Mouse (Mus musculus) heart, adult 18-20 months (tissue): ENCODE results near the gene Senp6. TPM values are rescaled to one million over a fixed set of nuclear protein-coding genes. Genes with fewer than 3 reads are reported as not detected.
A peak's percentile ranks its signal among the peaks of the same experiment; 100 is the strongest.
"Not testable (repeated sequence)": the region's sequence is repeated elsewhere in the genome, so short reads cannot be mapped to it uniquely, and the experiment has no call there.

Experiments
- DNase-seq, 2 experiments: peaks; one replicate each; pipeline ENCODE4 v3.0.0; 2021 to 2022; ENCODE audit warnings: mixed read lengths in 1 of 2
- long read RNA-seq, 2 experiments: library from polyadenylated mRNA; stranded (forward); transcript quantifications; one replicate each; pipeline ENCODE4 v2.0.0; 2021
- total RNA-seq, 2 experiments: library from RNA; stranded (reverse); gene quantifications; 2 replicates each; pipeline ENCODE4 v1.2.3; 2021

Gene Senp6
- 10 to 100 TPM; 64.3 to 65.1 TPM for total RNA-seq
- long read RNA-seq, experiment 1, full-length matches to known transcripts: 16 of 60 reads
- long read RNA-seq, experiment 1, partial matches to known transcripts: 4 of 60 reads
- long read RNA-seq, experiment 1, other reads (novel, unspliced or antisense): 40 of 60 reads
- long read RNA-seq, experiment 2, full-length matches to known transcripts: 4 of 37 reads
- long read RNA-seq, experiment 2, partial matches to known transcripts: 2 of 37 reads
- long read RNA-seq, experiment 2, other reads (novel, unspliced or antisense): 31 of 37 reads

GRCm38 (mm10) chr9:80066367-80067220 is at the start of gene Senp6:
TSS of gene Senp6 (plus strand) at chr9:80066903.
- peak; percentile 81 to 83 for DNase-seq

- no peak for DNase-seq
These were observed 46.3 kb upstream of the Senp6 start for GRCm38 (mm10) chr9:80020429-80020828.

DNA sequence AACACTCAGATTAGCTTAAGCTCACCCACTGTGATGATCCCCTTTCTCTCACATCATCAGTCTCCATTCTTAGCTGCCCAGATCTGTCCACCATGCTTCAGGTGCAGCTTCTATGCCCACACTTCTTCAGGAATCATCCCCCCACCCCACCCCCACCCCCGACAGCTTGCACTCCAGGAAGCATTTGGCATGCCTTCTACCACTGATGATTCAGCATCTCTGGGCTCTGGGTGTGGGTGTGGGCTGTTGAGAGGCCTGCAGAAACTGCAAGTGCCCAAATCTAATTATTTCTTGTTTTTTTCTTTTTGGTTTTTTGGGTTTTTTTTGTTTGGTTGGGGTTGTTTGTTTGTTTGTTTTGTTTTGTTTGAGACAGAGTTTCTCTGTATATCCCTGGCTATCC is 45.1 kb upstream of the Senp6 start:
- DNase-seq: no peak

DNA sequence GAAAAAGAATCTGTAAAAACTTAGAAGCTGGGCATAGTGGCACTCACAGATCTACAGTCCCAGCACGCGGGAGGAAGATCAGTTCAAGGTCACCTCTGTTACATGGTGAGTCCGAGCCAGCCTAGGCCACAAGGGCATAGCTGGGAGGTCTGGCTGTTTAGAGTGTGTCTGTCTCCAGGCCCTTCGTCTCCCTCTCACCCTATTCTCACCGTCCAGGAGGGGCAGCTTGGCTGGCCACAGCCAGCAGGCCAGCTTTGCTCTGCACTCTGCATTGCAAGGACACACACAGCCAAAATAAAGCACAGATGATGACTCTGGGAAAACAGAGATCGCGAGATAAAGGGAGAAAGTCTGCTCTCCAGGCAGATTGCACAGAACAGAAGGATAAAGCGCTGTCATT is 43.9 kb upstream of the Senp6 start:
- DNase-seq: peak in 1 of 2 experiments; percentile 3

GRCm38 (mm10) chr9:80025347-80025746 is 41.4 kb upstream of the Senp6 start:
- DNase-seq: not testable (repeated sequence)

DNA sequence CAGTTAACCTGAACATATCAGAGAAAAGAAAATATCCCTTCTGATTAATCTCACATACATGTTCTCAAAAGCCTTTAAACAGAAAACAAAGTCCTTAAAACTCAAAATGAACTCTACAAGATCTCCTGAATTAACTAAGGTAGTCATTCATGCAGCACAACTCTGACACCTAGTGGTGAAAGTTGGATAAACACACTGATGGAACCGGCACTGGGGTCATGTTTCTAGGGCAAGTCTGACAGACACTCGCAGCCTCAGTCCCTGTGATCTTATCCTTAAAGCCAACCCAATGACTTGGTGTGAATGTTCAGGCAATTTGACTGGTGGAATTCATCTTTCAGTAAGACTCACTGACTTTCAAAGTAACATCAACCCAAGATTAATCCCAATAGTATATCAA is 40.7 kb upstream of the Senp6 start:
- peak; percentile 49 to 85 for DNase-seq

GRCm38 (mm10) chr9:80026581-80027021 is 40.1 kb upstream of the Senp6 start:
- peak in 1 of 2 experiments; percentile 4 for DNase-seq

DNA sequence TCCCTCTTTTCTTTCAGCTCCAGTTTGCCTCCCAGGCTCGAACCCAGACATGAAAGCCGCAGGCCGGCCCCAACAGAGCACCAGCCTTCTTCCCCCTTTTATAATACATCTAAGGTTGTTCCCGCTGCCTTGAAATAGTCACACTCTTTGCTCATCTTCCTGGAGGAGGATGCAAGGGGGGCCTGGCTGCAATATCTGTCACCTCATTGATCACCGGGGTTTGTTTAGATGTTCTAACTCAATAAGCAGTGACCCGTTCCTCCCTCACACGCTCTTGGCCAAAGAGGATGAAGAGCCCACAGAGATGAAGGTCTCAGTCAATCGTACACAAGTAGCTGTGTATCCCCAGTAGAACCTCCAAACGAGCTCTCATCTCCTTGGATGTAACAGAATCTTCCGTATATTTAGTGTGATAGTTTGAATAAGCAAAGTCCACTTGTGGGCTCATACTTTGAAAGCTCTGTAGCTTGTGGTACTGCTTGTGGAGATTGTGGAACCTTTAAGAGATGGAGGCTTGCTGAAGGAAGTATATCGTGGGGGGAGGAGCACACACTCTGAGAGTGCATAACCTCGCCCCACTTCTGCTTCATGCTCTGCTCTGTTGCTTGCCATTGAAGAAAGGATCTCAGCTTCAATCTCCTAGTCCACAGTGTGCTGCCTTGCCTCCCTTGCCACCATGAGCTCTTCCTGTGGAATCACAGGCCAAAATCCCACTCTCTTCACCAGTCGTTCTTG is 29.3 kb upstream of the Senp6 start:
- DNase-seq: no peak

GRCm38 (mm10) chr9:80037997-80038383 is 28.7 kb upstream of the Senp6 start:
- DNase-seq: no peak

DNA sequence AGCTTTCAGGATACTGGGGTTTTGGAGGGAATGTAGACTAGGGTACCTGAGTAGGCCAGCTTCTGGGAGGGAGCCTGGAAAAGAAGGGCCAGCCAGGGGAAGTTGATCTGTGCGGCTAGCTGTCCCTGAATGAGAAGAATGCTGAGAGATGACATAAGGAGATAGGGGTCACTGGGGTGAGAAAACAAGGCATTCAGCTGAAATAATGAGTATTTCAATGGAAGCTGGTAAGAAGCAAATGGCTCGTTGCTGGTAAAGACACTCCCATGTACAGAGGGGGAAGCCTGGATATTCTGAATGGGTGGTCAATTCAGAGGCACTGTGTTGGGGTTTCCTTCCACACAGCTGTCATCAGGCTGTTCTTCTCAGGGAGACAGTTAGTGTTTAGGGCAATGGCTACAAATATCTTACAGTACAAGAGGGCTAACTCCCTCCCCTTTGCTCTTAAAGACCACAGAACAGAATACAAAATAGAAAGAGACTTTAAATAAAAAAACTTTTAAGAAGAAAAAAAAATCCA is 27.3 kb upstream of the Senp6 start:
- DNase-seq: no peak

- DNase-seq: not testable (repeated sequence)
These were observed 22.4 kb upstream of the Senp6 start for GRCm38 (mm10) chr9:80044301-80044700.

DNA sequence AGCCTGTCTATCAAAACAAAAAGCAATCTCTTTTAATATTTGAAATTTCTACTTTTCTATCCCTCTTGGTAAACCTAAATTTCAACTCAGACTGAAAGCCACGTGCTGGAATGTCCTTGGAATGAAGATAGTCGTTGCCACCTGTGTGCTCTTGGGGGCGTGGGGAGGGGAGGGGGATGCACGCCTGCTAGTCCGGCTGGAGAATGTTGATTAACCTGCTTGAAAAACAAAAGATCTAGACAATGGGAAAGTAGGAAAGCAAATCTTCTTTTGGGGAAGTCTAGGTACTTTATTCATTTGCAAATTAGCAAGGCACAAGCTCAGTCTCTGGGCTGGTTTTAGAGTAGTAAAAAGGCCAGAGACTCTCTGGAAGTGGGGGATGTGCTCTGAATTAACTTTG is 17.4 kb upstream of the Senp6 start:
- DNase-seq: not testable (repeated sequence)

- no peak for DNase-seq
These were observed 13.8 kb upstream of the Senp6 start for GRCm38 (mm10) chr9:80052951-80053350.

DNA sequence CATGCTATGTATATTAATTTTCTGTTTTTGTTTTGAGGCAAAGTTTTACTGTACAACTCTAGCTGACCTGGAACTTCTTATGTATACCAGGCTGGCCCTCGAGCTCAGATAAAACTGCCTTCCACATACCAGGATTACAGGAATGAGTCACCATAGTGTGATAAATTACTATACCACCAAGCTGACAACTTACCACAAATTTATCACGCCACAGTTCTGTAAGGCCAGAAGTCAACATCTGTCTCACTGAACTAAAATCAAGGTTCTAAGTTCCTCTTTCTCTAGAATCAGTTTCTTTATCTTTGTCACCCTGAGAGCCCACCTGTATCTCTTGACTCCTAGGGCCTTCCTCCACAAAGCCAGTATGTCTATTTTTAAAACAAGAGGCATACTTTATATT is 9.0 kb upstream of the Senp6 start:
- DNase-seq: no peak

- not testable (repeated sequence) for DNase-seq
These were observed 1.2 kb upstream of the Senp6 start for GRCm38 (mm10) chr9:80065495-80065894.

- DNase-seq: peak; percentile 69 to 86
These were observed 721 bp downstream of the Senp6 start for GRCm38 (mm10) chr9:80067221-80068027.

GRCm38 (mm10) chr9:80068028-80068515 is 1.4 kb downstream of the Senp6 start:
- no peak for DNase-seq

GRCm38 (mm10) chr9:80068735-80069315 is 2.1 kb downstream of the Senp6 start:
- DNase-seq: no peak

GRCm38 (mm10) chr9:80070026-80070425 is 3.3 kb downstream of the Senp6 start:
- no peak for DNase-seq

DNA sequence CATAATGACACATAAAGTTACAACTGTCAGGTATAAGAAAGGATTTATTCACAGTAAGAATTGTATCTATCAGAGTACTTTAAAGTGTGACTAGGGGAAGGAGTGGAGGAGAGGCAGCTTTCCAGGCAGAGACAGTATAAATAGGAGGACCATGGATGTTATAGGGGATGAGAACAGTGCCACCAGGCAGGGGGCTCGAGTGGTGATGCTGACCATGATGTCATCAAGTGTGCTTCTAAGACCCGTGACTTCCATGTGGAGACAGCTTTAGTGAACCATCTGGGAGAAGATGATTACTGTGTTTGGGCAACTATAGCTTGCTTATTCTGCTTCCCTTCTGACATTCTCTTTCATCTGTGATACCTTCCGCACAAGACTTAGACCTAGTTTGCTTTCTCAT is 4.9 kb downstream of the Senp6 start:
- DNase-seq: no peak

DNA sequence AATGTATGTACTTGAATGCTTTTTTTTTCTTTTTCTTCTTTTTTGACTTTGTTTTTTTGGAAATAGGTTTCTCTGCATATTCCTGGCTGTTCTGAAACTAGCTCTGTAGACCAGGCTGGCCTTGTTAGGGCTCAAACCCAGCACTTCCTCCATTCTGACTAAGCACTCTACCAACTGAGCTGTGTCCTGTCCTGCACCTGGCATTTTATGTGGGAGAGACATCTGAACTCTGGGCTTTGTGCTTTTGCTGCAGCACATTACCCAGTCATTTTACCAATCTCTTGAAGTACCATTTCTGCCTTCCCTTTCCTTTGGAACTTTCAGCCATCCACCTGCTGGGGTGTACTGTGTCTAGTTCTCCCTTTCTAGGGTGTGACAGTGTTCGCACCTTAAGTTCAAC is 7.4 kb downstream of the Senp6 start:
- no peak for DNase-seq
